Comparison of ENCODE assay signal across 8 mouse cellular contexts in genomic region chr13:84221820-84222681, GRCm38 (mm10). TPM values are rescaled to one million over a fixed set of nuclear protein-coding genes. Genes with fewer than 3 reads are reported as not detected.
DNase-seq lines count a peak whose midpoint lies in the region; ATAC-seq and TF ChIP-seq lines count a peak whose summit lies in the region.

TSS of gene Tmem161b (plus strand) at chr13:84222296.

- H3K4me1 ChIP-seq in embryonic facial prominence, embryonic 14.5 days (ENCODE audit: control insufficient read depth, insufficient read depth, low read length), result peaks cover 8% of the 10 kb centered on the region
- peaks cover 3% of the 10 kb centered on the region; the same call in 1 of the 2 replicates for H3K4me1 ChIP-seq in heart, adult 2 months (ENCODE audit: control insufficient read depth, insufficient read depth, low read length)
- H3K4me1 ChIP-seq in limb, embryonic 13.5 days, result peaks cover 15% of the 10 kb centered on the region
- peaks cover 20% of the 10 kb centered on the region for H3K4me1 ChIP-seq in midbrain, embryonic 16.5 days (ENCODE audit: control insufficient read depth, insufficient read depth, low read length)

- H3K9ac ChIP-seq in embryonic facial prominence, embryonic 14.5 days (ENCODE audit: low read depth, low read length), result peak within 1 kb of the TSS; percentile 77
- peak within 1 kb of the TSS; percentile 67 for H3K9ac ChIP-seq in heart, adult 2 months (ENCODE audit: low read depth, low read length)
- H3K9ac ChIP-seq in limb, embryonic 13.5 days, result peak within 1 kb of the TSS; percentile 87
- peak within 1 kb of the TSS; percentile 76 for H3K9ac ChIP-seq in midbrain, embryonic 16.5 days (ENCODE audit: low read depth, low read length)

- H3K4me2 ChIP-seq in embryonic facial prominence, embryonic 14.5 days (ENCODE audit: low read depth, low read length), result peak within 1 kb of the TSS; percentile 86
- peak within 1 kb of the TSS; percentile 89 for H3K4me2 ChIP-seq in limb, embryonic 13.5 days (replicated peaks)
- peak within 1 kb of the TSS; percentile 95 for H3K4me2 ChIP-seq in midbrain, embryonic 16.5 days (ENCODE audit: low read length)

- peak; percentile 89 for DNase-seq in 3T3-L1 (ENCODE audit: low read depth, low spot score)
- peak; percentile 61 to 78 for DNase-seq in adrenal gland, postnatal 4 days (ENCODE audit: low spot score in 2 of 2)
- DNase-seq in embryonic facial prominence, embryonic 14.5 days (ENCODE audit: low spot score), result peak; percentile 97
- DNase-seq in heart, adult 2 months, result peak; percentile 89 to 92
- peak; percentile 91 to 92 for DNase-seq in kidney, adult 8-10 months
- peak; percentile 56 to 84 for DNase-seq in spleen, postnatal 10 days (ENCODE audit: low spot score in 2 of 2)

- TF ChIP-seq POLR2A in heart, adult 2 months (IDR thresholded peaks at IDR 0.05; ENCODE audit: insufficient read depth, low read depth, low read length), result peak; percentile 75

- H3K9me3 ChIP-seq in embryonic facial prominence, embryonic 14.5 days (ENCODE audit: control insufficient read depth, low read length), result no peaks in the 10 kb centered on the region
- H3K9me3 ChIP-seq in limb, embryonic 13.5 days, result no peaks in the 10 kb centered on the region
- no peaks in the 10 kb centered on the region for H3K9me3 ChIP-seq in midbrain, embryonic 16.5 days (replicated peaks; ENCODE audit: control insufficient read depth, low read length, poor library complexity, severe bottlenecking)

- 1% methylated on average over 28 of the region's 52 CpGs for WGBS in embryonic facial prominence, embryonic 14.5 days
- WGBS in heart, adult 2 months, result under 1% methylated on average over 52 of the region's 52 CpGs
- 1% methylated on average over 42 of the region's 52 CpGs for WGBS in limb, embryonic 13.5 days
- under 1% methylated on average over 40 of the region's 52 CpGs for WGBS in midbrain, embryonic 16.5 days

- H3K27ac ChIP-seq in embryonic facial prominence, embryonic 14.5 days (replicated peaks; ENCODE audit: low read depth, low read length), result peak within 1 kb of the TSS; percentile 66; the same call in 1 of the 2 replicates
- peak within 1 kb of the TSS; percentile 74 for H3K27ac ChIP-seq in heart, adult 2 months
- H3K27ac ChIP-seq in limb, embryonic 13.5 days, result peak within 1 kb of the TSS; percentile 52; the same call in 1 of the 2 replicates
- peak within 1 kb of the TSS; percentile 86 for H3K27ac ChIP-seq in midbrain, embryonic 16.5 days (ENCODE audit: low read length)

- H3K79me2 ChIP-seq in heart, adult 2 months (replicated peaks; ENCODE audit: control insufficient read depth, insufficient read depth, low read length), result no peaks in the 10 kb centered on the region

- intact Hi-C loops in heart, adult 2 months (cut with DNase I), result loop anchor here (5.0 to 10.0 kb wide), 3 partner anchors 125 to 1825 kb away; partner anchors contain the start of gene Cox7c

- no peaks in the 10 kb centered on the region for H3K36me3 ChIP-seq in embryonic facial prominence, embryonic 14.5 days (ENCODE audit: control insufficient read depth, insufficient read depth, low read length)
- peaks cover 11% of the 10 kb centered on the region for H3K36me3 ChIP-seq in heart, adult 2 months (ENCODE audit: control insufficient read depth, insufficient read depth, low read length)
- no peaks in the 10 kb centered on the region for H3K36me3 ChIP-seq in limb, embryonic 13.5 days
- H3K36me3 ChIP-seq in midbrain, embryonic 16.5 days (ENCODE audit: control insufficient read depth, insufficient read depth, low read length), result no peaks in the 10 kb centered on the region

- TF ChIP-seq EP300 in heart, adult 2 months (IDR thresholded peaks at IDR 0.05; ENCODE audit: insufficient read depth, low read depth, low read length), result 0 out of 2 replicates have a peak, but pooled peaks have one; percentile 12

- peak; percentile 27 for TF ChIP-seq CTCF in heart, adult 2 months (IDR thresholded peaks at IDR 0.05)

- no peaks in the 10 kb centered on the region for H3K27me3 ChIP-seq in embryonic facial prominence, embryonic 14.5 days (replicated peaks; ENCODE audit: control insufficient read depth, insufficient read depth, low read length)
- H3K27me3 ChIP-seq in heart, adult 2 months (ENCODE audit: control insufficient read depth, insufficient read depth, low read length), result no peaks in the 10 kb centered on the region
- no peaks in the 10 kb centered on the region for H3K27me3 ChIP-seq in limb, embryonic 13.5 days
- no peaks in the 10 kb centered on the region for H3K27me3 ChIP-seq in midbrain, embryonic 16.5 days (ENCODE audit: control insufficient read depth, insufficient read depth, low read depth, low read length)

- H3K4me3 ChIP-seq in embryonic facial prominence, embryonic 14.5 days (ENCODE audit: low read depth, low read length), result peak within 1 kb of the TSS; percentile 67
- H3K4me3 ChIP-seq in heart, adult 2 months, result peak within 1 kb of the TSS; percentile 87
- H3K4me3 ChIP-seq in limb, embryonic 13.5 days, result peak within 1 kb of the TSS; percentile 79
- H3K4me3 ChIP-seq in midbrain, embryonic 16.5 days (ENCODE audit: low read depth, low read length), result peak within 1 kb of the TSS; percentile 60

- ATAC-seq in embryonic facial prominence, embryonic 14.5 days (ENCODE audit: low read depth), result peak; percentile 99
- peak; percentile 99 for ATAC-seq in limb, embryonic 13.5 days (ENCODE audit: low FRiP score, low read depth)
- ATAC-seq in midbrain, embryonic 16.5 days, result peak; percentile 99

RNA-seq across cellular contexts. Expression of gene Tmem161b, which starts in this region (rescaled TPM):
- total RNA-seq in adrenal gland, postnatal 4 days (2021), result 10 to 100 TPM; 23.8 to 24.5 TPM
- polyA plus RNA-seq in embryonic facial prominence, embryonic 14.5 days (2014; fragmentation: Nextera tagmentation; extraction: Ambion mirVana), result 10.0 and 13.0 TPM in 2 replicates
- total RNA-seq in heart, adult 2 months (2021), result 10 to 100 TPM; 12.4 to 14.9 TPM
- 7.0 and 7.4 TPM in 2 replicates for polyA plus RNA-seq in heart, adult 2 months (2012; rRNA removed)
- 15.5 and 16.7 TPM in 2 replicates for polyA plus RNA-seq in limb, embryonic 13.5 days (2015; fragmentation: Nextera tagmentation; extraction: Ambion mirVana)
- polyA plus RNA-seq in midbrain, embryonic 16.5 days (2015; fragmentation: Nextera tagmentation; extraction: Ambion mirVana), result 23.6 and 30.1 TPM in 2 replicates

Comparison
In these comparisons a context has a peak if more than half of its experiments do, and no peak if none do; other contexts are left out.
1. Peak in every context shown above with its lines: DNase-seq, ATAC-seq, H3K4me3 ChIP-seq and H3K27ac ChIP-seq.